Mouse (Mus musculus) left cerebral cortex, adult 8-10 months (tissue): ENCODE data around the gene Card10. TPM values are rescaled to one million over a fixed set of nuclear protein-coding genes. Genes with fewer than 3 reads are reported as not detected.

Experiments used
- DNase-seq, 2 experiments: peaks; one replicate each; pipeline ENCODE4 v3.0.0; 2022; ENCODE audit warnings: low spot score in 2 of 2
- total RNA-seq, 4 experiments: library from RNA; stranded (reverse); gene quantifications; 2 replicates each; pipeline ENCODE4 v1.2.4; 2022

The Card10 gene
- total RNA-seq, 4 experiments from 2014 or later: 4.9 to 5.4 (median 5.0) TPM

GRCm38 (mm10) chr15:78773290-78773729, 29.5 kb downstream of the Card10 start, which contains the start of gene Mfng:
TSS of gene Mfng (minus strand) at chr15:78773475.
- no peak for DNase-seq

GRCm38 (mm10) chr15:78772856-78773255, 30.0 kb downstream of the Card10 start:
- no peak for DNase-seq

GRCm38 (mm10) chr15:78772368-78772763, 30.5 kb downstream of the Card10 start:
- DNase-seq: no peak

GRCm38 (mm10) chr15:78771531-78772367, 31.1 kb downstream of the Card10 start:
- DNase-seq: no peak

GRCm38 (mm10) chr15:78770983-78771355, 31.9 kb downstream of the Card10 start:
- DNase-seq: no peak

- no peak for DNase-seq
Measured at GRCm38 (mm10) chr15:78770234-78770982, 32.4 kb downstream of the Card10 start.

GRCm38 (mm10) chr15:78769064-78769463, 33.8 kb downstream of the Card10 start:
- no peak for DNase-seq

- DNase-seq: no peak
Measured at GRCm38 (mm10) chr15:78763704-78764103, 39.1 kb downstream of the Card10 start.

GRCm38 (mm10) chr15:78763210-78763609, 39.6 kb downstream of the Card10 start:
- no peak for DNase-seq

- no peak for DNase-seq
Measured at GRCm38 (mm10) chr15:78761112-78761511, 41.7 kb downstream of the Card10 start.

GRCm38 (mm10) chr15:78758132-78758531, 44.7 kb downstream of the Card10 start:
- DNase-seq: no peak

- no peak for DNase-seq
Measured at GRCm38 (mm10) chr15:78755966-78756725, 46.7 kb downstream of the Card10 start.

GRCm38 (mm10) chr15:78755226-78755625, 47.6 kb downstream of the Card10 start:
- DNase-seq: no peak

GRCm38 (mm10) chr15:78754144-78754543, 48.7 kb downstream of the Card10 start:
- DNase-seq: no peak

GRCm38 (mm10) chr15:78752991-78753390, 49.9 kb downstream of the Card10 start:
- DNase-seq: no peak

GRCm38 (mm10) chr15:78750608-78751350, 52.1 kb downstream of the Card10 start:
- no peak for DNase-seq

- no peak for DNase-seq
Measured at GRCm38 (mm10) chr15:78749855-78750254, 53.0 kb downstream of the Card10 start.

- peak; percentile 36 to 88 for DNase-seq
Measured at GRCm38 (mm10) chr15:78744206-78744605, 58.6 kb downstream of the Card10 start.

- no peak for DNase-seq
Measured at GRCm38 (mm10) chr15:78742831-78743230, 60.0 kb downstream of the Card10 start.

- DNase-seq: no peak
Measured at GRCm38 (mm10) chr15:78740662-78741061, 62.2 kb downstream of the Card10 start.

GRCm38 (mm10) chr15:78737146-78737545, 65.7 kb downstream of the Card10 start:
- no peak for DNase-seq
